Mouse (Mus musculus) frontal cortex, postnatal 10 days (tissue): Measurements from ENCODE around the gene Olfr695.
"Not testable (repeated sequence)": the region's sequence is repeated elsewhere in the genome, so short reads cannot be mapped to it uniquely, and the experiment has no call there.

Experiments
- DNase-seq, 2 experiments: peaks; one replicate each; pipeline ENCODE4 v3.0.0; 2022; ENCODE audit warnings: low spot score in 2 of 2, mixed read lengths in 1 of 2

The Olfr695 gene

DNA sequence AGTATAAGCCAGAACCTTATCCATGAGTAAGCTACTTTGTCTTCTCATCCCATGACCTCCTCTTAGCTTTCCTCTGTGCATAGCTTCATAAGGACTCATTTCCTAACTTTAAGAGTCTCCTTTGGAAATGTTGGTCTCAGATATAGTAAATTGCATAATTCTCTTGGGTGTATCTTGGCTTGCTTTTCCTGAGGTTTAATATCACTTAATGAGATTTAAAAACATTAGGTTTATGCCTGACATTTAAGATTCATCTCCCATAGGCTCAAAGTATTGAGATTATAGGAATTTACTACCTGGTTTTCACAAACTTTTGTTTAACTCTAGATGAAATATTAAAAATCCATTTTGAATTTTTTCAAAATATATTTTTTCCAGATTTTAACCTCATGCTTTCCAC lies at the start of gene Olfr695:
Gene Olfr695, minus strand, starts transcription at position 101 of the 400 bp plus-strand sequence.
- DNase-seq, result no peak

DNA sequence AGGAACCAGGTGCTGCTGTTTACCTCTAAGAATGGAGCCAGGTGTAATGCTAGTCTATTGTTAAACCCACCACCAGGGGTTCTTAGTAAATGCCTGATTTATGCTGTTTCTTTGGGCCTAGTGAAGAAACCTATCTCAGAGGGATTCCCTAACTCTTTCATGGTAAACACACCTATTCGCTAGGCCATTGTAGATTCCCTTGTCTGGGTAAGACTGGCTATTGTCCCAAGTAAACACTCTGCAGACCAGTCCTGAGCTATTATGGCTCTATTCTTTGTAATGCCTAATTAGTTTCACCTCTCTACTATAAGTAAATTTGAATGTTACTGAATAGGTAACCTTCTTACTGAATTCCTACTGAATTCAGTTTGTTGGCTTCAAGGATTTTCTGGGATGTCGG lies 44.8 kb upstream of the Olfr695 start:
- DNase-seq, result not testable (repeated sequence)

DNA sequence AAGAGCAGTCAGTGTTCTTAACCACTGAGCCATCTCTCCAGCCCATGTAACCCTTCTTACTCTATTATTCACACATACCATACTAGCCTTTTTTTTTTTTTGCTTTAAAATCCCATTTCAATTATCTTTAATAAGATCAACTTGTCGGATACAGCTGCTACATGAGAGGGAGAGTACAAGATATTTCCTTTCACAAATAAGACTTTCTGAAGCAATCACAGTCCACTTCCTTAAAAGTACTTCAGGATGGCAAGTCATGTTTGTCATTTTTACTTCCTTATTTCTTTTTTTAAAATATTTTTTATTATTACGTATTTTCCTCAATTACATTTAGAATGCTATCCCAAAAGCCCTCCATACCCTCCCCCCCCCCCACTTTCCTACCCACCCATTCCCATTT lies 42.6 kb upstream of the Olfr695 start:
- no peak for DNase-seq

DNA sequence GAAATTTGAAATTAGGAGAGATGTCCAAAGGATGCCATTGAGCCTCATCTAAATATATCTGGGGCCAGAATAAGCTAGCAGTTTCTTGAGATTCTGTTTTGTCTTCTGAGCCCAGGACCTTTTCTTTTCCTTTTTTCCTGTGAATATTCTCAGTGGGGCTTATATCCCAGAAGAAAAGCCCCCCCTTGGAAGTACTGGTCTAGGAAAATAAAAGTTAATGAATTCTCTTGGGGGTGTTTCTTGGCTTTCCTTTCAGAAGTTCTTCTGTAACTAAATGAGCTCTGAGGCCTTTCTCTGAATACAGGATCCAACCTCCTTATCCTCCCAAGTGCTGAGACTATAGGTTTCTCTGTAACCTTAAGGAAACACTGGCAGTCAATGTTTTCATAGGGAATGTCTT lies 39.1 kb upstream of the Olfr695 start, which contains the start of gene Olfr698:
Gene Olfr698, minus strand, starts transcription at position 101 of the 400 bp plus-strand sequence.
- no peak for DNase-seq

DNA sequence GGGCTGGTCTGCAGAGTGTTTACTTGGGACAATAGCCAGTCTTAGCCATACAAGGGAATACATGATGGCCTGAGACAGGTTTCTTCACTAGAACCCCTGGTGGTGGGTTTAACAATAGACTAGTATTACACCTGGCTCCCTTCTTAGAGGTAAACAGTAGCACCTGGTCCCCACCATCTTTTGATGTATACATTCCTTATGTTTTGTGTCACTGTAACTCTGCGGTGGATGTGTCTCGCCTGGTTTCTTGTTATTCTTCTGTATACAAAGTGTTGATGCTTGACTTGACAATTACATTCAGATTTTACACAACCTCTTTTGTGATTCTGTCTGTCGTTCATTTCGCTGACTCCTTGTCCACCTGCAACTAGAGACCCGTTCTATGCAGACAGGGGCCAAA lies 29.6 kb upstream of the Olfr695 start:
- no peak for DNase-seq

DNA sequence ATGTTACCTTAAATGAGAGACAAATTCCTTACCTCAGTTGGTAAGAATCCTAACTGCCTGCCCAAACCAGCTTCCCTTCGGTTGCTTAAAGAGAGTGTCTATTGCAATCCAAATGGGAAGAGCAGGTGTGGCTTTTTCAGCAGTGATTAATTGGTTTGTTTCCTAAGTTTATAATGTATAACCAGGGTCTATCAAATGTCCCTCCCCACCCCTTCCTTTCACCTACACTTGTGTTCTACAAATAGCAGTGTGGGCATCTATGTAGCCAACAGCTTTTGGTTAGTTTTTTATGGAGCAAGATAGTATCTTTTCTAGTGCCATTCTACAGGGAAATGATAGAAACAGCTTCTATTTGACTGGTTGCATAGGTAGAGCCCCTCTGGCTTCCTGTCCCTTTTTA lies 26.1 kb upstream of the Olfr695 start, which contains the start of gene Olfr697:
Gene Olfr697, minus strand, starts transcription at position 101 of the 400 bp plus-strand sequence.
- no peak for DNase-seq

DNA sequence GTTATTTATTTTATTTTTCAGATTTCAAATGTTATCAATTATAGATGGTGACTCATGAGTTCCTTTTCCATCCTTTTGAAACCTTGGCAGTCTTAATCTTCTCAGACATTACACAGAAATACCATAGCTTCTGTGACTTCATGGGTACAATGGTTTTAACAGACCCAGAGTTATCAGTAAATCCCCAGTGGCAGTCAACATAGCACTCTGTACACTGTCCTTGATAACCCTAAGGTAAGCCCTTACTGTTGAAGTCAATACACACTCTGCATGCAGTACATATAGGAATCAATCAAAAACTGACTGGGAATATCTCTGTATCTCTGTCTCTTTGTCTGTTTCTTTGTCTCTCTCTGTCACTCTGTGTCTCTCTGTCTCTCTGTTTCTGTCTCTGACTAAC lies 20.8 kb upstream of the Olfr695 start:
- no peak for DNase-seq

DNA sequence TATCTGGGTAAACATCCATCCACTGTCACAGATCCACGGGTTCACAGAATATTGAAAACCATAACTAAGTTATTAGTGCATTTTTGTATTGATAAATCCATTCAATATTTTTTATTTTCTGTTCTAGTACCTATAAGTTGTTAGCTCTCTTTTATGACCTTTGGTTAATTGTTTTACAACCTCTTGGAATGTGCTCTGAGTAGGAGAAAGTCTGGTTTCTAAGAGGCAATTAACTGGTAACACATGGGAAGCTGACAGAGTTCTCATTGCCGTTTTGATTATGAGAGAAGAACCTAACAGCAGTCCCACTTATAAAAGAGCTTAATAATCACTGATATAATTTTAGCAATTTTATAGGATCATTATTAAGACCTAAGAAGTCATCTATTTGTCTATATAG lies 17.5 kb upstream of the Olfr695 start:
- DNase-seq, result no peak

DNA sequence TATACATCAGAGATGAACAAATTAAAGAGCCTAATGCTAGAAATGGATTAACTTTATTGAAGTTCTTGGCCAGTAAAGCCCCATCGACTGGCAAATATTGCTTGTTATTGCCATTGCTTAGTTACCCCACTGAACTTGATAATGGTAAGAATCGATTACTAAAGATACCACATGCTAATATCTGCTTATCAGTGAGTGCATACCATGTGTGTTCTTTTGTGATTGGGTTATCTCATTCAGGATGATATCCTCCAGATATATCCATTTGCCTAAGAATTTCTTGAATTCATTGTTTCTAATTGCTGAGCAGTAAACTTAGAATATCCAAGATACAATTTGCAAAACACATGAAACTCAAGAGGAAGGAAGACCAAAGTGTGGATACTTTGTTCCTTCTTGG lies 9.5 kb upstream of the Olfr695 start:
- DNase-seq, result not testable (repeated sequence)

DNA sequence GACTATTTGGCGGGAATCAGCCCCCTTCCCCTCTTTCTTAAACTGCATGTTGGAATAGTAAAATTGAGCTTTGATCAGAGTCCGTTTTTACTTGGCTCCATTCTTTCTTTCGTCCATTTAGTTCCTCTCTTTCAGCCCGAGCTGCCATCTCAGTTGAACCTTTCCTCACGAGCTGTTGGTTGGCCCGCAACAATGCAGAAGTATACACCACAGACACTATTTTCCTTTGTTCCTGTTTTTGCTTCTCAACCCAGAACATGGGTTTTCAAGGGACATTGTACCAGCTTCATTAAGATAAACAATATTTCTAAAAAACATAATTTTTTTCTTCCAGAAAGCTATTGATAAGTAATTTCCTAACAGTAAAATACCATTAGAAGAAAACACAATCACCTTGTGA lies 4.7 kb downstream of the Olfr695 start:
- DNase-seq, result no peak

DNA sequence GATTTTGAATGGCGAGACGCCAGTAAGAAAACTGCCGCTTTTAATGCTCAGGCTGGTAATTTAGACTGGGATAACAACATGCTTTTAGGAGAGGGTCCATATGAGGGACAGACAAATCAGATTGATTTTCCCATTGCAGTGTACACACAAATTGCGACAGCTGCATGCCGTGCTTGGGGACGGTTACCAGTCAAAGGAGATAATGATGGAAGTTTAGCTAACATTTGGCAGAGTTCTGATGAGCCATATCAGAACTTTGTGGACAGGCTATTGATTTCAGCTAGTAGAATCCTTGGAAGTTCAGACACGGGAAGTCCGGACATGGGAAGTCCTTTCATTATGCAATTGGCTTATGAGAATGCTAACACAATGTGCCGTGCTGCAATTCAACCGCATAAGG lies 8.5 kb downstream of the Olfr695 start:
- not testable (repeated sequence) for DNase-seq

DNA sequence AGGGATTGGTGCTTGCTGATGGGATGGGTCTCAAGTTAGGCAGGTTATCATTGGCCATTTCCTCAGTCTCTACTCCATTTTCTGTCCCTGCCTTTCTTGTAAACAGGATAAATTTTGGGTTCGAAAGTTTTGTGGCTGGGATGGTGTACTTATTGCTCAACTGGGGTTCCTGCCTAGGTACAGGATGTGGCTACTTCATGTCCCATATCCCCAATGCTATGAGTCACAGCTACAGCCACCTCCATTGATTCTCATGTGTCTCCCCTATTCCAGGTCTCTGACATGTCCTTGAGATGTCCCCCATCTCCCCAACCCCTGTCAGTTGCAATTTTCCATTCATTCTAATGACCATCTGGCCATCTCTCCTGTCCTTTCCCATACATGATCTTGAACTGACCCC lies 19.3 kb downstream of the Olfr695 start:
- no peak for DNase-seq

DNA sequence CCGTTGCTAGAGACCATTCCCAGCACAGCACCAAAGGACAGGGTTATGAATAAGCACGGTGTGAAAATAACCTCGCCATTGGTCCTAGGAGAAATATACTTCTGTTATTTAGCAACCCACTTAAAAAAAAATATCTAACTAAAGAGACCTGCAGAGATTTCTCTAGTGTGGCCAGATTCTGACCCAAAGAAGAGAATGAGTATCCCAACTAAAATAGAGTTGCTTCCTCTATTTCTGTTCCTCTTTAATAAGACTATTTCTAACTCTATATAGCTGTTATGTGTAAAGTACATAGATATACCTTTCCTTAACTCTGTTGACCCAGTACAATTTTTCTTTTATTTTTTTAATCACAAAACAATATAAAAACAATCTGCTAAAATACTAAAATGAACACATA lies 23.2 kb downstream of the Olfr695 start:
- DNase-seq, result no peak

DNA sequence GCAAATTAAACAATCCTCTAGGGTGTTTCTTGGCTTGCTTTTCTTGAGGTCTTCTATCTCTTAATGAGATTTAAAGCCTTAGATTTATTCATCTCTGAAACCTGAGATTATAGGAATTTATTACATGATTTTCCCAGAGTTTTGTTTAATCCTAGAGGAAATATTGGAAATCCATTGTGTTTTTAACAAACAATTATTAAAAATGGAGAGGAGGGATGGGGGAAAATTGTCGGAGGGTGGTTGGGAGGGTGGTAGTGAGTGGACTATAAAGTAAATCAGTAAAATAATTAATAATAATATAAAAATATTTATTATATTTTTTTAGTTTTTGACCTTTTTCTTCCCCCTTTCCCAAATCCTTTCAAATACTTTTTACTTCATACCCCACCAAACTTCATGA lies 24.5 kb downstream of the Olfr695 start, which contains the start of gene Olfr694:
Gene Olfr694, minus strand, starts transcription at position 101 of the 400 bp plus-strand sequence.
- no peak for DNase-seq

DNA sequence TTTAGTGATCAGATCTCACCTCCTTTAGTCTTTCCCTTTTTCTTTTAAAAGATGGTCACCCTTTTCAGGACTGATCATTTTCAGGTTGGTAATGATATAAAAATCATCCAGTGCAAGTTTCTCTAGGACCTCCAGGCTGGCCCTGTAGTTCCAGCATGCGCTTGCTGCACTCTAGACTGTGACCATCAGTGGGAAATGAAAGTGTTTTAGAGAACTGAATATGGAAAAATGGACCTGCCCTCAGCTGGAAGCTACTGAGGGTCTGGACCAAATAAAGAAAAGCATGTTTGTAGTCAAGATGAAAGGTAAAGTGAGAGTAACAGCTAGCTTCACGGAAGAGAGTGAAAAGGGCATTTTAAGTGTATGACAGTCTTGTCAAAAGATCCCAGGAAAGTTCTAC lies 30.8 kb downstream of the Olfr695 start:
- DNase-seq, result no peak

DNA sequence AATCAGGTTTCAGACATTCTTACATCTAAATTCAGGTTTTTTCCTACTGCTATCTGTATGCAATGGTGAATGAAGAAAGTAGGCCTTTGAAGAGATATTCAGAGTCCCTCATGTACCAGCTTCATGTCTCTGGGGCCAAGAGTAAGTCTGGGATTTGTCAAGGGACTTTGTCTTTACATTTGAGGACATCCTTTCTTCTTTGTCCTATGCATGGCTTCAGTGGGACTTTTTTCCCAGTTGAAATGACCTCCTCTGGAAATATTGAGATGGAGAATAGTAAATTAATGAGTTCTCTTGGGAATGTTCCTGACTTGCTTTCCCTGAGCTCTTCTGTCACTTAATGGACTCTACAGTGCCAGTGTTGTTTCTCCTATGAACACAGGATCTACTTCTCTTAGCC lies 35.7 kb downstream of the Olfr695 start, which contains the start of gene Olfr693:
Gene Olfr693, minus strand, starts transcription at position 101 of the 400 bp plus-strand sequence.
- no peak for DNase-seq
